Mouse (Mus musculus): ENCODE measurements around the gene Slc35a3. TPM values are rescaled to one million over a fixed set of nuclear protein-coding genes. Genes with fewer than 3 reads are reported as not detected.

The Slc35a3 gene
- polyA plus RNA-seq, 1 experiment from 2014 or later = 19.1 TPM

GRCm38 (mm10) chr3:116622641-116623040 lies 90.0 kb downstream of the Slc35a3 start:
- H3K27me3 ChIP-seq (replicated peaks; ENCODE audit: control insufficient read depth, insufficient read depth, low read length) = no peaks in the 10 kb centered on the region
- H3K4me3 ChIP-seq (ENCODE audit: low read depth, low read length) = no peak overlapping the region
- no peak overlapping the region for H3K9ac ChIP-seq (ENCODE audit: low read depth, low read length)
- no peaks in the 10 kb centered on the region for H3K4me1 ChIP-seq (replicated peaks; ENCODE audit: control insufficient read depth, insufficient read depth, low read length)
- peaks cover 12% of the 10 kb centered on the region; the same call in 1 of the 2 replicates for H3K36me3 ChIP-seq (ENCODE audit: control insufficient read depth, insufficient read depth)
- H3K9me3 ChIP-seq (ENCODE audit: control insufficient read depth) = no peaks in the 10 kb centered on the region
- H3K4me2 ChIP-seq (replicated peaks; ENCODE audit: low read depth) = no peak overlapping the region
- TF ChIP-seq CTCF (IDR thresholded peaks at IDR 0.05; ENCODE audit: low read depth) = no peak
- no peak for ATAC-seq
- no peak overlapping the region for H3K27ac ChIP-seq (ENCODE audit: low read depth, low read length)
- 95% methylated on average over 7 of the region's 7 CpGs for WGBS

- no peaks in the 10 kb centered on the region for H3K27me3 ChIP-seq (replicated peaks; ENCODE audit: control insufficient read depth, insufficient read depth, low read length)
- peaks cover 17% of the 10 kb centered on the region for H3K36me3 ChIP-seq (ENCODE audit: control insufficient read depth, insufficient read depth)
- ATAC-seq = no peak
- no peaks in the 10 kb centered on the region for H3K4me1 ChIP-seq (replicated peaks; ENCODE audit: control insufficient read depth, insufficient read depth, low read length)
- H3K9ac ChIP-seq (ENCODE audit: low read depth, low read length) = no peak overlapping the region
- no peak for TF ChIP-seq CTCF (IDR thresholded peaks at IDR 0.05; ENCODE audit: low read depth)
- WGBS = 91% methylated on average over 7 of the region's 7 CpGs
- H3K4me2 ChIP-seq (replicated peaks; ENCODE audit: low read depth) = no peak overlapping the region
- no peak overlapping the region for H3K4me3 ChIP-seq (ENCODE audit: low read depth, low read length)
- H3K9me3 ChIP-seq (ENCODE audit: control insufficient read depth) = no peaks in the 10 kb centered on the region
- no peak overlapping the region for H3K27ac ChIP-seq (ENCODE audit: low read depth, low read length)
Observed at GRCm38 (mm10) chr3:116620636-116621370, 91.8 kb downstream of the Slc35a3 start.

Other genes starting within 250 kb of the Slc35a3 start
- gene Rtca, start 204.6 kb downstream of the Slc35a3 start, polyA plus RNA-seq (2015; fragmentation: Nextera tagmentation; extraction: Ambion mirVana) = 54.4 and 61.5 TPM in 2 replicates
- gene Dbt, start 199.8 kb downstream of the Slc35a3 start, polyA plus RNA-seq (2015; fragmentation: Nextera tagmentation; extraction: Ambion mirVana) = 4.4 and 5.2 TPM in 2 replicates
- 5.2 and 5.4 TPM in 2 replicates for gene Lrrc39, start 149.9 kb downstream of the Slc35a3 start, polyA plus RNA-seq (2015; fragmentation: Nextera tagmentation; extraction: Ambion mirVana)
- 4.1 TPM in 2 replicates for gene Sass6, start 117.8 kb downstream of the Slc35a3 start, polyA plus RNA-seq (2015; fragmentation: Nextera tagmentation; extraction: Ambion mirVana)
- 8.2 and 11.0 TPM in 2 replicates for gene Trmt13, start 98.2 kb downstream of the Slc35a3 start, polyA plus RNA-seq (2015; fragmentation: Nextera tagmentation; extraction: Ambion mirVana)
- gene Mfsd14a, start 50.2 kb downstream of the Slc35a3 start, polyA plus RNA-seq (2015; fragmentation: Nextera tagmentation; extraction: Ambion mirVana) = 39.4 and 40.0 TPM in 2 replicates
- not detected in 2 replicates for gene Gm43191, start 31.6 kb downstream of the Slc35a3 start, polyA plus RNA-seq (2015; fragmentation: Nextera tagmentation; extraction: Ambion mirVana)
- gene Agl, start 95.3 kb upstream of the Slc35a3 start, polyA plus RNA-seq (2015; fragmentation: Nextera tagmentation; extraction: Ambion mirVana) = 6.3 and 6.9 TPM in 2 replicates
- 18.6 and 18.9 TPM in 2 replicates for gene Frrs1, start 146.6 kb upstream of the Slc35a3 start, polyA plus RNA-seq (2015; fragmentation: Nextera tagmentation; extraction: Ambion mirVana)